Mouse (Mus musculus) neural tube, embryonic 14.5 days (tissue): ENCODE results near the gene Pip5k1b. TPM values are rescaled to one million over a fixed set of nuclear protein-coding genes. Genes with fewer than 3 reads are reported as not detected.

ENCODE experiments used
- ATAC-seq: fragments of 200-750 bp; cut with Nextera tagmentation; 2 replicates; pipeline ENCODE4 v1.8.0; 2017; ENCODE audit warnings: low read depth, mild to moderate bottlenecking, moderate TSS enrichment, moderate library complexity
- H3K27ac ChIP-seq: fragments of 300-500 bp; sonication (generic); 2 replicates; pipeline ENCODE4 v1.5.1; 2014; ENCODE audit warnings: low read depth, mild to moderate bottlenecking, control low read depth, low read length, moderate library complexity, mixed read lengths
- H3K27me3 ChIP-seq: fragments of 300-500 bp; sonication (generic); 2 replicates; pipeline ENCODE4 v1.6.1; 2014; ENCODE audit warnings: low read length; ENCODE audit not compliant: control insufficient read depth, insufficient read depth
- H3K36me3 ChIP-seq: fragments of 300-500 bp; sonication (generic); 2 replicates; pipeline ENCODE4 v1.6.1; 2014; ENCODE audit warnings: low read length, mixed read lengths; ENCODE audit not compliant: control insufficient read depth, insufficient read depth
- H3K4me1 ChIP-seq: fragments of 300-500 bp; sonication (generic); 2 replicates; pipeline ENCODE4 v1.6.1; 2014; ENCODE audit warnings: low read length; ENCODE audit not compliant: control insufficient read depth, insufficient read depth
- H3K4me2 ChIP-seq: fragments of 300-500 bp; sonication (generic); 2 replicates; pipeline ENCODE4 v1.6.1; 2014; ENCODE audit warnings: mild to moderate bottlenecking, low read depth, low read length, control low read depth
- H3K4me3 ChIP-seq: fragments of 300-500 bp; sonication (generic); 2 replicates; pipeline ENCODE4 v1.5.1; 2014; ENCODE audit warnings: low read depth, low read length, control low read depth, mixed read lengths
- H3K9ac ChIP-seq: fragments of 300-500 bp; sonication (generic); replicated peaks from 2 replicates; pipeline ENCODE4 v1.6.1; 2014; ENCODE audit warnings: low read depth, mild to moderate bottlenecking, control low read depth, low read length, mixed read lengths
- H3K9me3 ChIP-seq: fragments of 300-500 bp; sonication (generic); 2 replicates; pipeline ENCODE4 v1.6.1; 2016; ENCODE audit warnings: low read length; ENCODE audit not compliant: control insufficient read depth
- WGBS: fragments of 180-500 bp; shearing (Covaris S2); extraction: QIAGEN DNeasy Blood & Tissue Kit; methylation state at CpG from one replicate; pipeline ENCODE4 v1.1.7; 2014; 5-methylcytosine and 5-hydroxymethylcytosine counted together
- polyA plus RNA-seq: library from polyadenylated mRNA; unstranded; fragments of >200 nt; fragmentation: Nextera tagmentation; extraction: Ambion mirVana; gene quantifications from 2 replicates; pipeline ENCODE4 v1.2.1, GENCODE M21; 2014

The Pip5k1b gene
- polyA plus RNA-seq, 1 experiment from 2014 or later, result 2.1 TPM

DNA sequence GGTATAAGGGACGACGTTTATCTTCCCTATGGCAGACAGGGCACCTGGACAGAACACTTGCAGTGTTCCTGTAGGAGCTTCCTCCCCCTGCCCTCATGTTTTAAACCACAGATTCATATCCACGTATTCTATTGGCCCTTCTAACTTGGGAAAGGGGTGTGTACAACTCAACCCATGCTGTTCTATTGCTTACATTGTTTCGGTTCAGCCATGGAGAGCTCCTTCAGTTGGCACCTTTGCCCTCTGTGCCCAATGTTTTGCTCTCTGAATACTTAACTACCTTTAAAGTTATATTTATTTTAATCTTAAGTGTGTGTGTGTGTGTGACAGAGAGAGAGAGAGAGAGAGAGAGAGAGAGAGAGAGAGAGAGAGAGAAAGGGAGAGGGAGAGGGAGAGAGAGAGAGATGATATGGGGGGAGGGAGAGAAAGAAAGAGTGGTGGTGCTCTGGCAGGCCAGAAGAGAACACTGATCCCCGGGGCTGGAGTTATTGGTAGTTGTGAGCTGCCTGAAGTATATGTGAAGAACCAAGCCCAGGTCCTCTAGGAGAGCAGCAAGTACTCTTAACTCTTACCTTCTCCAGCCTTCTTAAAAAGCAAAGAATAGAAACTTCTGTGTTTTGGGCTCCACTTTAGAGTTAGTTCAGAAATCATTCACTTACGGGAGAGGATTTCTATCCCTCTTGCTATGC is 234.3 kb downstream of the Pip5k1b start:
- Histone ChIP-seq H3K27ac (no peak overlapping the region), H3K36me3 (no peaks in the 10 kb centered on the region), H3K4me2 (no peak overlapping the region), H3K4me3 (no peak overlapping the region), H3K4me1 (0 out of 2 replicates have a peak, but pooled peaks cover 2% of the 10 kb centered on the region), H3K27me3 (no peaks in the 10 kb centered on the region), H3K9ac (no peak overlapping the region), H3K9me3 (no peaks in the 10 kb centered on the region)
- ATAC-seq, result no peak
- WGBS, result 92% methylated on average over 6 of the region's 6 CpGs

DNA sequence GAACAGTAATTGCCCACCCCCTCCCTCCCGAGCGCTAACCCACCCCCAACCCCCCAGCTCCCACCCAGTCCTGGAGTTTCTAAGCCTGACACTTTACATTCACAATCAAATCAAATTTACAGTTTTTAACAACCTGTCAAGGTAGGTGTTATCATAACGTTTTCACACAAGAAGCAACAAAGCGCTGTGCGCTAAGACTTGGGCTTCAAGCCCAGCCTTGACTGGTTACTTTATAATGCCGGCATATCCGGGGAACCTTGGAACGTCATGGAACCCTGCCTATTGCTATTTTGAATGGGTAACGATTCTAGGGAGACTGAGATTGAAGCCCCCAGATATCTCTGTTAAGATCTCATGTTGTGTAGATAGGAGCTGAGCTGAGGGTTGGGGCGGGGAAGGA is 237.5 kb downstream of the Pip5k1b start:
- Histone ChIP-seq H3K4me3 (no peak overlapping the region), H3K27ac (no peak overlapping the region), H3K9ac (no peak overlapping the region), H3K9me3 (no peaks in the 10 kb centered on the region), H3K4me2 (no peak overlapping the region), H3K27me3 (no peaks in the 10 kb centered on the region), H3K36me3 (no peaks in the 10 kb centered on the region), H3K4me1 (0 out of 2 replicates have a peak, but pooled peaks cover under 1% of the 10 kb centered on the region)
- no peak for ATAC-seq
- WGBS, result 83% methylated on average over 10 of the region's 10 CpGs

GRCm38 (mm10) chr19:24317731-24318130 is 237.9 kb downstream of the Pip5k1b start:
- no peak for ATAC-seq
- Histone ChIP-seq H3K9ac (no peak overlapping the region), H3K27me3 (no peaks in the 10 kb centered on the region), H3K36me3 (no peaks in the 10 kb centered on the region), H3K4me2 (no peak overlapping the region), H3K9me3 (no peaks in the 10 kb centered on the region), H3K4me3 (no peak overlapping the region), H3K27ac (no peak overlapping the region), H3K4me1 (0 out of 2 replicates have a peak, but pooled peaks cover 5% of the 10 kb centered on the region)
- 96% methylated on average over 2 of the region's 2 CpGs for WGBS

DNA sequence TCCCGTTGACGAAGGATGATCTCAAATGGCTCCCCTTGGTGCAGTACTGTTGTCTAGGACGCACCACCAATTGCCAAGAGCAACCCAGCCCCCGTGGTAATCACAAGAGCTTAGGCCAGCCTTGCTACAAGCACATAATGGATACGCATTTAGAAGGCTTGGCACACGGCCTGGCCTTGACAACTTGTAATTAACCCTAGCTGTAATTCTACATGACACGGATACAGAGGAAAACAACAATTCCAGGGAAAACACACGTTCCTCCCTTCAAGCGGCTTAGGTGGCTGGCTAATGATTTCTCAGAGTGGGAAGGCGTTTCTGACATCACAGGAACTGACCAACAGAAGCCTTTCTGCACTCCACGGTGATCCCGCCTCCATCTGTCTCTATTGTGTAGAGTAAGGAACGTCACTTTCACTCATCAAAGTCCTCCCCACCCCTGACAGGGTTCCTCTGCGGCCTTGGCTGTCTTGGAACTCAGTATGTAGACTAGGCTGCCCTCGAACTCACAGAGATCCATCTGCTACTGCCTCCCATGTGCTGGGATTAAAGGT is 238.6 kb downstream of the Pip5k1b start:
- no peak overlapping the region for H3K4me2 ChIP-seq
- H3K9ac ChIP-seq, result no peak overlapping the region
- ATAC-seq, result peak; percentile 90
- H3K4me1 ChIP-seq, result 0 out of 2 replicates have a peak, but pooled peaks cover 5% of the 10 kb centered on the region
- no peaks in the 10 kb centered on the region for H3K9me3 ChIP-seq
- no peak overlapping the region for H3K4me3 ChIP-seq
- H3K36me3 ChIP-seq, result no peaks in the 10 kb centered on the region
- WGBS, result 29% methylated on average over 15 of the region's 15 CpGs
- H3K27me3 ChIP-seq, result no peaks in the 10 kb centered on the region
- H3K27ac ChIP-seq, result no peak overlapping the region

DNA sequence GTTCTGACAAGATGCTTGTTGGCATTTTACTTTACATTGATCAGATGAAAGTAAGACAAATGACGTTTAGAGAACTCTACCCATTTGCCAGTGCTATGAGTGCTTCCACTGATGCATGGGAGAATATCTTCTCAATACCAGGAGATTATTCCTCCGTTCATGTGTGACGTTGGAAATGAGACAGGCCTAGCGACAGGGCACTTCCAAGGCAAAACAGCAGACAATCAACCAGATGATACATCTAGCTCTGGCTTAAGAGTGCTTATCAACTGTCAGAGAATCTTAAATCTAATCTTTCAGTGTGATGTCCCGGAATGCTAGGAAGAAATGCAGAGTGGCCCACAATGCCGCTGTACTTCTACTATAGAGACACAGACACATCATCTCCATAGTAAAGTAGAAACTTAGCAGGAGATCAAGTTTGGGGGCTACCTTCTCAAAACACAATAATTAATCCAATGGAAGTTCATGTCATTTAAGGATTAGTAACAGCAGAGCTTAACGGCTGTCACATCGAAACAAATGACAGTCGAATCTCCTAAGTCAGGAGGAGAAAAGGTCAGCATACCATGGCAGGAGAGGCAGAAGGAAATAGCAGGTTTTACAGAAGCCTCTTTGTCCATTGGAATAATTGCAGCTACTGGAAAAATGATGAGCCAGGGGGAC is 239.5 kb downstream of the Pip5k1b start:
- 0 out of 2 replicates have a peak, but pooled peaks cover 5% of the 10 kb centered on the region for H3K4me1 ChIP-seq
- 70% methylated on average over 9 of the region's 9 CpGs for WGBS
- no peaks in the 10 kb centered on the region for H3K36me3 ChIP-seq
- H3K4me3 ChIP-seq, result no peak overlapping the region
- H3K27me3 ChIP-seq, result no peaks in the 10 kb centered on the region
- H3K9ac ChIP-seq, result no peak overlapping the region
- H3K27ac ChIP-seq, result no peak overlapping the region
- no peaks in the 10 kb centered on the region for H3K9me3 ChIP-seq
- no peak overlapping the region for H3K4me2 ChIP-seq
- no peak for ATAC-seq

GRCm38 (mm10) chr19:24315234-24315633 is 240.4 kb downstream of the Pip5k1b start:
- Histone ChIP-seq H3K4me3 (no peak overlapping the region), H3K27me3 (no peaks in the 10 kb centered on the region), H3K4me1 (0 out of 2 replicates have a peak, but pooled peaks cover 5% of the 10 kb centered on the region), H3K4me2 (no peak overlapping the region), H3K27ac (no peak overlapping the region), H3K36me3 (no peaks in the 10 kb centered on the region), H3K9me3 (no peaks in the 10 kb centered on the region), H3K9ac (no peak overlapping the region)
- 92% methylated on average over 4 of the region's 4 CpGs for WGBS
- no peak for ATAC-seq

DNA sequence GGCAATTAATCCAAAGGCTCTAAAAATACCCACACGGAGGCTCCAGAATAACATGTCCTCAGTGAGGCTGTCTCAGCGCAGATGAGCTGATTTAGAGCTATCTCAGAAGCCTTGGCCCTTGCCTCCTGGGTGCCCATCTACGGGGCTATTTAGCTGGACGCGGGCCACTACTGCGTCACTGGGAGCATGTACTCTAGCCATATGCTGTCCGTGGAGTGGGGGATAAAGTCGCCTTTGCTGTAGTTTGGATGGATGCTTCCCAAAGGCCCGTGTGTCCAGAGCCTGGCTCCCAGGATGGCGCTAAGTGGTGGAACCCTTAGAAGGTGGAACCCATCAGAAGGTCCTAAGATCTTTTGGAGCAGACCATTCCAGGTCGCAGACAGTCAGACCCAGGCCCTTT is 241.0 kb downstream of the Pip5k1b start:
- Histone ChIP-seq H3K4me1 (0 out of 2 replicates have a peak, but pooled peaks cover 5% of the 10 kb centered on the region), H3K27me3 (no peaks in the 10 kb centered on the region), H3K9ac (no peak overlapping the region), H3K9me3 (no peaks in the 10 kb centered on the region), H3K4me3 (no peak overlapping the region), H3K27ac (no peak overlapping the region), H3K36me3 (no peaks in the 10 kb centered on the region), H3K4me2 (no peak overlapping the region)
- 93% methylated on average over 11 of the region's 11 CpGs for WGBS
- ATAC-seq, result no peak

DNA sequence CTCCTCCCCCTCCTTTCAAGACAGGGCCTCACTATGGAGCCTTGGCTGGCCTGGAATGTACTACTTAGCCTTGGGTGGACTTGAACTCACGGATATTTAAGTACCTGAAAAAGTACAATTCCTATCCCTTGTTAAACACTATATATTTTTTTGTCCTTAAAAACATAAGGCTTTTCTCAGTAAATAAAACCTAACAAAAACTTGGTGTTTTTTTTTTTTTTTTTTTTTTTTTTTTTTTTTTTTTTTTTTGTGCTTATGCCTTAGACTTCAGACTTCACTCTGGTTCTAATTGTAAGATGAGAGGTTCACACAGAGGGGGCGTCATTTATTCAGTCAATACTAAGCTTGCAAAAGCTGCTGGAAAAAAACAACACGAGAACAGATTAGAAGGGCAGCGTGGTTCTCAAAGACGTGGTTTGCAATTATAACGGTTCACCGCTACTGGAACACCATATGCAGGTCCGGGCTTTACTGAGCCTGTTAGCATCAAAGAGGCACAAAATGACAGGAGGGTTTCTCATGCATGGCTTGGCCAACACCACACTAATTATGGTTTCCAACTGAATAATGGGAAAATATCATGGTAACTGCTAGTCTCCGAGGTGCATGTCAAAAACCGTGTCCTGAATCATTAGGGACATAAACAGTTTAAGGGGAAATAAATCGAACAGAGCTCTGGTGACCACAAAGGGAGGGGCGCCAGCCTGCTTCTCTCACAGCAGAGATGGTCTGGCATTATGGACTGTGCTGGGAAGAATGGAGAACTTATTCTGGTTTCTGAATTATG is 242.9 kb downstream of the Pip5k1b start:
- no peaks in the 10 kb centered on the region for H3K36me3 ChIP-seq
- H3K9ac ChIP-seq, result no peak overlapping the region
- no peak overlapping the region for H3K4me3 ChIP-seq
- ATAC-seq, result no peak
- WGBS, result 25% methylated on average over 12 of the region's 12 CpGs
- H3K27me3 ChIP-seq, result no peaks in the 10 kb centered on the region
- no peaks in the 10 kb centered on the region for H3K9me3 ChIP-seq
- peaks cover 10% of the 10 kb centered on the region for H3K4me1 ChIP-seq
- H3K27ac ChIP-seq, result 0 out of 2 replicates have a peak overlapping the region, but pooled peaks have one; percentile 18
- H3K4me2 ChIP-seq, result no peak overlapping the region
